Mouse (Mus musculus) hindbrain, embryonic 14.5 days (tissue): ENCODE data around the gene Olfr520. TPM values are rescaled to one million over a fixed set of nuclear protein-coding genes. Genes with fewer than 3 reads are reported as not detected.
A peak's percentile ranks its signal among the peaks of the same experiment; 100 is the strongest.

Experiments used
- ATAC-seq: fragments of 200-750 bp; cut with Nextera tagmentation; 2 replicates; pipeline ENCODE4 v1.8.0; 2017; ENCODE audit warnings: moderate number of reproducible peaks, mild to moderate bottlenecking, moderate TSS enrichment, moderate library complexity; ENCODE audit not compliant: low FRiP score
- DNase-seq: peaks from one replicate; pipeline ENCODE4 v3.0.0-alpha.2; 2015; ENCODE audit warnings: low spot score
- H3K27ac ChIP-seq: fragments of 300-500 bp; sonication (generic); 2 replicates; pipeline ENCODE4 v1.5.1; 2014; ENCODE audit warnings: mild to moderate bottlenecking, moderate library complexity
- H3K27me3 ChIP-seq: fragments of 300-500 bp; sonication (generic); 2 replicates; pipeline ENCODE4 v1.6.1; 2014; ENCODE audit warnings: mild to moderate bottlenecking, low read length, mixed read lengths; ENCODE audit not compliant: control insufficient read depth, insufficient read depth
- H3K36me3 ChIP-seq: fragments of 300-500 bp; sonication (generic); replicated peaks from 2 replicates; pipeline ENCODE4 v1.6.1; 2014; ENCODE audit not compliant: control insufficient read depth, insufficient read depth
- H3K4me1 ChIP-seq: fragments of 300-500 bp; sonication (generic); replicated peaks from 2 replicates; pipeline ENCODE4 v1.6.1; 2014; ENCODE audit warnings: antibody characterized with exemption, low read length, mixed read lengths; ENCODE audit not compliant: control insufficient read depth, insufficient read depth
- H3K4me2 ChIP-seq: fragments of 300-500 bp; sonication (generic); replicated peaks from 2 replicates; pipeline ENCODE4 v1.6.1; 2014; ENCODE audit warnings: mild to moderate bottlenecking, moderate library complexity
- H3K4me3 ChIP-seq: fragments of 300-500 bp; sonication (generic); replicated peaks from 2 replicates; pipeline ENCODE4 v1.5.1; 2014; ENCODE audit warnings: mild to moderate bottlenecking, low read length
- H3K9ac ChIP-seq: fragments of 300-500 bp; sonication (generic); 2 replicates; pipeline ENCODE4 v1.6.1; 2014
- H3K9me3 ChIP-seq: fragments of 300-500 bp; sonication (generic); 2 replicates; pipeline ENCODE4 v1.6.1; 2016; ENCODE audit warnings: low read length; ENCODE audit not compliant: control insufficient read depth
- WGBS: fragments of 180-500 bp; shearing (Covaris S2); extraction: QIAGEN DNeasy Blood & Tissue Kit; methylation state at CpG from one replicate; pipeline ENCODE4 v1.1.7; 2014; 5-methylcytosine and 5-hydroxymethylcytosine counted together
- polyA plus RNA-seq: library from polyadenylated mRNA; unstranded; fragments of >200 nt; fragmentation: Nextera tagmentation; extraction: Ambion mirVana; gene quantifications from 2 replicates; pipeline ENCODE4 v1.2.1, GENCODE M21; 2014

Gene Olfr520
- polyA plus RNA-seq, 1 experiment from 2014 or later = not detected

DNA sequence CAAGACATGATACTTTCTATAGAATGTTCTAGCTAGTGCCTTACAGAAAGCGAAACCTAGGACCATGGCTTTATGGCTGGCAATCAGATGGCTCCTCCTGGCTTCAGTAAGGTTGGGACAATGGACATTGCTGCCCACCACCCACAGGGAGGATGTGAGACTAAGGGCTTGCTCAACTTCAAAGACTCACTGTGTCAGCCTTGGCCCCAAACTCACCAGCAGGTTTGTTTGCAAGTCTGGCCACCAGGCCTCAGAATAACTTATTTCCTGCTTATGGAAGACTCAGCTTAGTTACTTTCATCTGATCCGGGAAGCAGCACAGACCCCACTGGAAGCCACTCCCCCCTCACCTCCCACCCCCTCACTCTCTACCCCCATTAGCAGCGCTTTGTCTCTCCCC is 31.0 kb upstream of the Olfr520 start:
- H3K9me3 ChIP-seq = no peaks in the 10 kb centered on the region
- no peak overlapping the region for H3K9ac ChIP-seq
- WGBS = 52% methylated on average over 3 of the region's 3 CpGs
- no peak overlapping the region for H3K27ac ChIP-seq
- H3K27me3 ChIP-seq = no peaks in the 10 kb centered on the region
- no peak for ATAC-seq
- no peak for DNase-seq
- no peaks in the 10 kb centered on the region for H3K36me3 ChIP-seq
- no peak overlapping the region for H3K4me2 ChIP-seq
- no peaks in the 10 kb centered on the region for H3K4me1 ChIP-seq
- H3K4me3 ChIP-seq = no peak overlapping the region

- ATAC-seq = no peak
- Histone ChIP-seq H3K4me2 (no peak overlapping the region), H3K4me1 (no peaks in the 10 kb centered on the region), H3K9me3 (no peaks in the 10 kb centered on the region), H3K9ac (no peak overlapping the region), H3K27me3 (no peaks in the 10 kb centered on the region), H3K36me3 (no peaks in the 10 kb centered on the region), H3K4me3 (no peak overlapping the region), H3K27ac (0 out of 2 replicates have a peak overlapping the region, but pooled peaks have one; percentile 32)
- WGBS = 74% methylated on average over 3 of the region's 3 CpGs
- no peak for DNase-seq
Observed at GRCm38 (mm10) chr7:99699709-99700151, 30.3 kb upstream of the Olfr520 start.

DNA sequence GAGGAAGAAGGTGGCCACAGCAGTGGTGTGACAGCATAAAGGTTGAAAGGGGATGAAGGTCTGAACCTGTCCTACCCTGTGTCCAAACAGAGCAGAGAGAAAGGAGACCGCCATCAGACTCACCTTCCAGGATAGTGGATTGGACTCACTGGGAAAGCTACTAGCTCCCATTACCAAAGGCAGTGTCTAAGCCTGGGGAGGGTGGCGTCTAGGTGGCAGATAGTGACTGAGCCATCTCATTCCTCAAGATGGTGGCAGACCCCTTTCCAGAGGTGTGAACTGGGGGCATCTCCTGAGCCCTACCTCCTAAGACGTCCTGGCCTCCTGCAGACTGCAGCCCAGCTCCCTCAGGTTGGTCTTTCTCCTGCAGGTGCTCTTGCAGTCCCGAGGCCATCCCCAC is 29.4 kb upstream of the Olfr520 start:
- WGBS = 83% methylated on average over 4 of the region's 4 CpGs
- no peaks in the 10 kb centered on the region for H3K27me3 ChIP-seq
- no peaks in the 10 kb centered on the region for H3K4me1 ChIP-seq
- no peak overlapping the region for H3K27ac ChIP-seq
- ATAC-seq (no peak), DNase-seq (no peak)
- H3K36me3 ChIP-seq = no peaks in the 10 kb centered on the region
- no peaks in the 10 kb centered on the region for H3K9me3 ChIP-seq
- H3K4me3 ChIP-seq = no peak overlapping the region
- no peak overlapping the region for H3K9ac ChIP-seq
- no peak overlapping the region for H3K4me2 ChIP-seq

DNA sequence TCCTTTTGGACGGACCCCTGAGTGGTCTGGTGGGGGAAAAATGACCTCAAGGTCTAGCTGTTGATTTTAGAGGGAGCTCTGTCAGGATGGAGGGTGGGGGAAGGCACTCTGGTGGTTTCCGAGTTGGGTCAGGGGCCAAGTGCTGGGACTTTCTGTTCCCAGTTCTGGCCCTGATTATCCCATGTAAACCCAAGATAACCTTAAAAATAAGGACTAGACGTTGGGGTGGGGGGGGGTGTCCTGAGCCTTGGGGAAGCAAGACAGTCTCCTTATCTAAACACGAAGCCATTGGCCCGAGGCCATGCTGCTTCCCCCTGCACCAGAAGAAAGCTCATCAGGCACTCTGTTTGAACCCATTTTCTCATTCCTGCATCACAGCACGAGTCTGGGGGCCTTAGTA is 27.9 kb upstream of the Olfr520 start:
- Histone ChIP-seq H3K27me3 (no peaks in the 10 kb centered on the region), H3K36me3 (no peaks in the 10 kb centered on the region), H3K4me3 (no peak overlapping the region), H3K9ac (no peak overlapping the region), H3K4me1 (no peaks in the 10 kb centered on the region), H3K27ac (no peak overlapping the region), H3K4me2 (no peak overlapping the region), H3K9me3 (no peaks in the 10 kb centered on the region)
- DNase-seq (no peak), ATAC-seq (no peak)
- WGBS = 36% methylated on average over 6 of the region's 6 CpGs

DNA sequence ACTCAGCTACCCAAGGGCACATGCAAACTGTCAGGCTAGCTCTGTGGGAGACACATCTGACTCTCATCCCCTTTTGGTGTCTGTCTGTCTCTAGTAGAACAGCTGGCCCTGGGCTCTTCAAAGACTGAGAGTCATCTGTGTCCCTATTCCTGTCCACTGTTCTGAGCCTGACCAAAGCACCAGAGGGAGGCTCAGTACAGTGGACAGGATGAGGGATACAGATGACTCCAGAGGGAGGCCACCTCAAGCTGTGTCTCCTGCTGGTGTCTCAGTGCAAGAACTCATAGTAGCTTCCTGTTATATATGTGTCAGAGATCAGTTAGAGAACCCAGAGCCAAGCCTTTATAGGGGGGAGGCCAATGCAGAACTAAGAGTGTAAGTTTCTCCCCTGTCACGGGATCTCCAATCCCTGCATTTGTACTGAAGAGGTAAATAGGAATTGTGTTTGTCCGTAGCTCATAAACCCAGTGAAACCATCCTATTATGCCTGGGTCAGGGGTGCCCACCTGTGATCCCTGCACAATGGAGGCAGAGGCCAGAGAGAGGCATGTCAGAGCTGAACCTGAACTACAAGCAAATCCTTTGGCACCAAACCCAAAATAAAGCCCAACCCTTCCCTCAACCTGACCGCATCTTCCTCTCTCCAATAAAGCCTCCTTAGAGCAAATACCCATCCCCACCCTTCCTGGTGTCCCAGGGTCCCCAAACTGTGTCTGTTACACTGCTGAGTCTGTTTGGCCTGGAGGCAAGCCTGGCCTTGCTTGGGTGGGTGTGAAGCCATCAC is 25.1 kb upstream of the Olfr520 start:
- peak overlapping the region; percentile 26 for H3K4me2 ChIP-seq

DNA sequence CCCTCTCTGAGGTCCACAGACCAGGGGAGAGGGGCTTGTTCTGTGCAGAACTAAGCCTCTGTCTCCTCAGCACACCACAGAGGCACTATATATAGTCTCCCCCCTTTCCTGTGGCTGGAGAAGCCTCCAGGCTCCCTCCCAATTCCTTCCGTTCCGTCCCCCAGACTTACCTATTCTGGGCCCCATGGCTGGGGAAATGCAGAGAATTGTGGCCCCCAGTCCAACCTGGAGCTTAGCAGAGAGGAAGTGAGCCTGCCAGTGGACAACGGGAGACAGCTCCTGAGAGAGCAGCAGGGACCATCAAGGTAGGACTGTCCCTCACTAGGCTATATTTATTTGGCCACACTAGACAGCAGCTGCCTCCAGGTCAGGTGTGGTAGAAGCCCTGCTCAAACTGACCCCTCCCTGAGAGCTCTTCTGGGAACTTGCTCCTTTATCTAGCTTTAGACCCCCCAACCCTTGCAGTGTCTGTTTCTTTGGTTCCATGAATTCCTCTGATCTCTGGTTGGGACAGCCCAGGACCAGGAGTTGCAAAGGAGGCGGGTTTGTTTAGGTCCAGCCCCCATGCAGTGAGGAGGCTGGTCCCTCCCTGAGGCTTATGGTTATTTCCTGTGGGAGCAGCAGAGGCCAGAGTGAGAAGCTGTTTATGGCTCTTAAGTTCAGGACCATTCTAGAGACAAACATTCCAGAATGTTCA is 23.6 kb upstream of the Olfr520 start:
- Histone ChIP-seq H3K4me2 (peak overlapping the region; percentile 26; the same call in 1 of the 2 replicates), H3K27ac (peak overlapping the region; percentile 54; the same call in 1 of the 2 replicates), H3K4me3 (no peak overlapping the region), H3K9ac (no peak overlapping the region), H3K9me3 (no peaks in the 10 kb centered on the region), H3K4me1 (no peaks in the 10 kb centered on the region), H3K36me3 (no peaks in the 10 kb centered on the region), H3K27me3 (no peaks in the 10 kb centered on the region)
- WGBS = 83% methylated on average over 4 of the region's 4 CpGs
- no peak for DNase-seq
- ATAC-seq = no peak

More for the DNA sequence above, 25.1 kb upstream of the Olfr520 start:
- no peak for DNase-seq
- H3K27ac ChIP-seq = peak overlapping the region; percentile 22; the same call in 1 of the 2 replicates
- no peak overlapping the region for H3K9ac ChIP-seq
- no peaks in the 10 kb centered on the region for H3K27me3 ChIP-seq
- 89% methylated on average over 3 of the region's 3 CpGs for WGBS
- no peak overlapping the region for H3K4me3 ChIP-seq
- H3K4me1 ChIP-seq = no peaks in the 10 kb centered on the region
- H3K9me3 ChIP-seq = no peaks in the 10 kb centered on the region
- H3K36me3 ChIP-seq = no peaks in the 10 kb centered on the region
- no peak for ATAC-seq

GRCm38 (mm10) chr7:99707038-99707595 is 23.0 kb upstream of the Olfr520 start:
- Histone ChIP-seq H3K9ac (no peak overlapping the region), H3K4me2 (no peak overlapping the region), H3K27me3 (no peaks in the 10 kb centered on the region), H3K36me3 (no peaks in the 10 kb centered on the region), H3K9me3 (no peaks in the 10 kb centered on the region), H3K4me3 (no peak overlapping the region), H3K27ac (no peak overlapping the region), H3K4me1 (no peaks in the 10 kb centered on the region)
- no peak for DNase-seq
- 53% methylated on average over 4 of the region's 4 CpGs for WGBS
- ATAC-seq = no peak

DNA sequence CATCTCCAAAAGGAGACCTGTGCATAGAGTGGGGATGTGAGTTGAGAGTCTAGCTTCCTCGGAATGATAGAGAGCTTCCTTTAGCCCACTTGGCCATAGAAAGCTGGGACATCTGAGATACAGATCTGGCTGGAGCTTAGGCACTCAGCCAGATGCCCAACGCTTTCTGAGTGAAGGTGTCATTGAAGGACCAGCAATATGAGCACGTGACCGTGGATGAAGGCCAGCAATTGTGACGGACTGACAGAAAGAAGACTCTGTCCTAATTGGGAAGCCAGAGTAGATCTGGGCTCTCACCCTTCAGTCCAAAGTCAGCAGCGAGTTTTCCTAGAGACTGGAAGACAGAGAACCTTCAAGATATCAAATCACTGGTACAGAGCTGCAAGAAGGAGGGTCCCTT is 22.4 kb upstream of the Olfr520 start:
- 91% methylated on average over 6 of the region's 6 CpGs for WGBS
- DNase-seq (no peak), ATAC-seq (no peak)
- Histone ChIP-seq H3K9me3 (no peaks in the 10 kb centered on the region), H3K27ac (no peak overlapping the region), H3K27me3 (no peaks in the 10 kb centered on the region), H3K4me1 (no peaks in the 10 kb centered on the region), H3K4me3 (no peak overlapping the region), H3K36me3 (no peaks in the 10 kb centered on the region), H3K4me2 (no peak overlapping the region), H3K9ac (no peak overlapping the region)

DNA sequence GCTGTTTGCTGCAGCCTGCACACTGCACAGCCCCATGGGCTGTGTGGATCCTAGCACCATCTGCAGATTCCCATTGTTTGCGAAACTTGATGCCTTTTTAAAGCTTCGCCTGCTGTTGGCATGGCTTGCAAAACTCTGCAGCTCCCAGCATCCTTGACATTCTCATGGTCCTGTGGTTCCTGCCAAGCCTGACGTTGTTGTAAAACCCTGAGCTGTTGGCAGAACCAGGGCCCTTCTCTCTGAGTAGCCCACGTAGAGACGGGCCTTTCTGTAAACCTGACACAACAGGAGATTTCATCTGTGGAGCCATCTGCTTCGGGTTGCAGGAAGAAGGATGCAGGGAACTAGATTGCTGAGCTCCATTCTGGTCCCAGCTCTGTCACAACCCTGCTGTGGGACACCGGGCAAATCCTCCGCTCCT is 21.8 kb upstream of the Olfr520 start:
- H3K27me3 ChIP-seq = no peaks in the 10 kb centered on the region
- H3K36me3 ChIP-seq = no peaks in the 10 kb centered on the region
- H3K4me1 ChIP-seq = no peaks in the 10 kb centered on the region
- no peak overlapping the region for H3K27ac ChIP-seq
- H3K9me3 ChIP-seq = no peaks in the 10 kb centered on the region
- 66% methylated on average over 8 of the region's 8 CpGs for WGBS
- H3K4me2 ChIP-seq = no peak overlapping the region
- ATAC-seq (no peak), DNase-seq (no peak)
- no peak overlapping the region for H3K4me3 ChIP-seq
- H3K9ac ChIP-seq = peak overlapping the region; percentile 20; the same call in 1 of the 2 replicates
